Mouse (Mus musculus) lung, adult 2 months (tissue): Measurements from ENCODE around the gene Pmepa1.

ENCODE experiments used
- CTCF ChIP-seq: fragments of 200-500 bp; IDR thresholded peaks from 2 replicates; pipeline ENCODE4 v1.5.1; 2011; ENCODE audit warnings: mild to moderate bottlenecking, low read length, control low read depth; ENCODE audit not compliant: insufficient read depth
- POLR2A ChIP-seq: fragments of 200-500 bp; IDR thresholded peaks from 2 replicates; pipeline ENCODE4 v1.6.1; 2011; ENCODE audit warnings: low read depth, mild to moderate bottlenecking, control low read depth, low read length, borderline replicate concordance; ENCODE audit errors: extremely low read depth

GRCm38 (mm10) chr2:173183311-173183710, 93.0 kb downstream of the Pmepa1 start:
- TF ChIP-seq CTCF = no peak
- no peak for TF ChIP-seq POLR2A
